Mouse (Mus musculus) ES-Bruce4 (cell line): ENCODE results near the gene St3gal6. TPM values are rescaled to one million over a fixed set of nuclear protein-coding genes. Genes with fewer than 3 reads are reported as not detected.
"Not testable (repeated sequence)": the region's sequence is repeated elsewhere in the genome, so short reads cannot be mapped to it uniquely, and the experiment has no call there.

Experiments used
- H3K27ac ChIP-seq: 2 replicates; pipeline ENCODE4 v1.5.1; 2012; ENCODE audit warnings: low read length, inconsistent platforms; ENCODE audit not compliant: insufficient read depth
- H3K27me3 ChIP-seq: 2 replicates; pipeline ENCODE4 v1.6.1; 2012; ENCODE audit warnings: mild to moderate bottlenecking, low read length, inconsistent platforms; ENCODE audit not compliant: control insufficient read depth, poor library complexity, insufficient read depth, severe bottlenecking
- H3K36me3 ChIP-seq: 2 replicates; pipeline ENCODE4 v1.6.1; 2012; ENCODE audit warnings: inconsistent platforms, mild to moderate bottlenecking, low read length, moderate library complexity; ENCODE audit not compliant: control insufficient read depth, poor library complexity, insufficient read depth, severe bottlenecking
- H3K4me1 ChIP-seq: one replicate; pipeline ENCODE4 v1.8.1; 2011; ENCODE audit warnings: low read length; ENCODE audit not compliant: control insufficient read depth, insufficient read depth
- H3K4me3 ChIP-seq: 2 replicates; pipeline ENCODE4 v1.5.1; 2011; ENCODE audit warnings: low read depth, mild to moderate bottlenecking, low read length
- H3K9ac ChIP-seq: 2 replicates; pipeline ENCODE4 v1.6.1; 2012; ENCODE audit warnings: low read depth, mild to moderate bottlenecking, inconsistent platforms; ENCODE audit not compliant: poor library complexity, severe bottlenecking
- H3K9me3 ChIP-seq: replicated peaks from 2 replicates; pipeline ENCODE4 v1.6.1; 2012; ENCODE audit warnings: mild to moderate bottlenecking, low read length, inconsistent platforms; ENCODE audit not compliant: control insufficient read depth, poor library complexity, insufficient read depth, severe bottlenecking
- CTCF ChIP-seq: IDR thresholded peaks from one replicate; pipeline ENCODE4 v1.8.1; 2011; ENCODE audit warnings: low read depth, low read length
- EP300 ChIP-seq: IDR thresholded peaks from 2 replicates; pipeline ENCODE4 v1.6.1; 2011; ENCODE audit warnings: low read depth, low read length; ENCODE audit not compliant: insufficient read depth
- POLR2A ChIP-seq: IDR thresholded peaks from one replicate; pipeline ENCODE4 v1.8.1; 2011; ENCODE audit warnings: low read length; ENCODE audit not compliant: insufficient read depth
- polyA plus RNA-seq: library from polyadenylated mRNA; stranded (reverse); fragments of >200 nt; gene quantifications from 2 replicates; pipeline ENCODE4 v1.2.4, GENCODE M21; 2011; ENCODE audit warnings: low read depth; ENCODE audit not compliant: missing spikeins, insufficient read depth, insufficient read length

St3gal6 gene
- polyA plus RNA-seq, 1 experiment: 5.2 TPM

DNA sequence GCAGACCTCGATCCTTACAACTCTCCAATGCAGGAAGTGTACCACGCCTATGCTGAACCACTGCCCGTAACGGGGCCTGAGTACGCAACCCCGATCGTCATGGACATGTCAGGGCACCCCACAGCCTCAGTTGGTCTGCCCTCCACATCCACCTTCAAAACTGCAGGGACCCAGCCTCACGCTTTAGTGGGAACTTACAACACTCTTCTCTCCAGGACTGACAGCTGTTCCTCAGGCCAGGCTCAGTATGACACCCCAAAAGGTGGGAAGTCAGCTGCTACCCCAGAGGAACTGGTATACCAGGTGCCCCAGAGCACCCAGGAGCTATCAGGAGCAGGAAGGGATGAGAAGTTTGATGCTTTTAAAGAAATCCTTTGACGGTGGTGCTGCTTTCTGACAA is 58.6 kb downstream of the St3gal6 start:
- no peaks in the 10 kb centered on the region for H3K9me3 ChIP-seq
- TF ChIP-seq CTCF: no peak
- no peak for TF ChIP-seq POLR2A
- TF ChIP-seq EP300: no peak
- no peak overlapping the region for H3K4me3 ChIP-seq
- H3K9ac ChIP-seq: no peak overlapping the region
- no peaks in the 10 kb centered on the region for H3K27me3 ChIP-seq
- no peaks in the 10 kb centered on the region; the same call in 1 of the 2 replicates for H3K36me3 ChIP-seq
- no peak overlapping the region for H3K27ac ChIP-seq
- H3K4me1 ChIP-seq: no peaks in the 10 kb centered on the region

DNA sequence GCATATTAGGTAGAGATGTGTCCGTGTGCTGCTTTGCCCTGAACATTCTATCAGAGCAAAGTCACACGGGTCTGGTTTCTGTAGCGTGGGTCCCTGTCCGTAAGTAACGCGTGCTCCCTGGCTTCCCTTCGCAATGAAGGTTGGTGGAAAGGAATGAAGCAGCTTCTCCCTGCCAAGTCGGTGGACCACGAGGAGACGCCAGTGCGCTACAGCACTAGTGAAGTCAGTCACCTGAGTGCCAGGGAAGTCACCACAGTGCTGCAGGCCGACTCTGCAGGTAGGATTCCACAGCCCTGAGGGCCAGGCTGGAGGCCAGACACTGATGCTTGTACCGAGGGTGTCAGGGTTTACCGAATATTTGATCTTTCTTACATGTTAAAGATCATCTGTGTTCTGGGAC is 60.0 kb downstream of the St3gal6 start:
- no peaks in the 10 kb centered on the region for H3K9me3 ChIP-seq
- H3K27ac ChIP-seq: no peak overlapping the region
- no peaks in the 10 kb centered on the region; the same call in 1 of the 2 replicates for H3K36me3 ChIP-seq
- H3K4me3 ChIP-seq: no peak overlapping the region
- H3K9ac ChIP-seq: no peak overlapping the region
- no peaks in the 10 kb centered on the region for H3K27me3 ChIP-seq
- TF ChIP-seq CTCF: no peak
- TF ChIP-seq EP300: no peak
- TF ChIP-seq POLR2A: no peak
- H3K4me1 ChIP-seq: no peaks in the 10 kb centered on the region

DNA sequence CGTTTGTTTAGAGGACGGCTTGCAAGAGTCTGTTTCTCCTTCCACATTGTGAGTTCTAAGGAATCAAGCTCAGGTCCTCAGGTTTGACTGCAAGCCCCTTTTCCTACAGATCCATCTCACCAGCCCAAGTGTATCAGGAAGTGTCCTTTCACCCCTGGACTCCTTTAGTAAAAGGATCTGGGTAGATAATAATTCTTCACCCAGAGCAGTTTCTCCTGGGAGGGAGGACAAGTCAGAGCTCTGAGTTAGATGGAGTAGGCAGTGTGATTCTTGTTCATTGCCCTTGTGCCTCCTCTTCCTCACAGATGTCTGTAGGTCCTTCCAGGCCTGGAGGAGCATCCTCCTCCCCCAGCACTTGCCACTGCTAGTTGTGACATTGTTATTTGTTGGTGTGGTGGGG is 61.5 kb downstream of the St3gal6 start:
- Histone ChIP-seq H3K4me3 (no peak overlapping the region), H3K4me1 (no peaks in the 10 kb centered on the region), H3K9me3 (no peaks in the 10 kb centered on the region), H3K36me3 (no peaks in the 10 kb centered on the region; the same call in 1 of the 2 replicates), H3K27me3 (no peaks in the 10 kb centered on the region), H3K9ac (no peak overlapping the region), H3K27ac (no peak overlapping the region)
- TF ChIP-seq EP300: no peak
- no peak for TF ChIP-seq CTCF
- no peak for TF ChIP-seq POLR2A

DNA sequence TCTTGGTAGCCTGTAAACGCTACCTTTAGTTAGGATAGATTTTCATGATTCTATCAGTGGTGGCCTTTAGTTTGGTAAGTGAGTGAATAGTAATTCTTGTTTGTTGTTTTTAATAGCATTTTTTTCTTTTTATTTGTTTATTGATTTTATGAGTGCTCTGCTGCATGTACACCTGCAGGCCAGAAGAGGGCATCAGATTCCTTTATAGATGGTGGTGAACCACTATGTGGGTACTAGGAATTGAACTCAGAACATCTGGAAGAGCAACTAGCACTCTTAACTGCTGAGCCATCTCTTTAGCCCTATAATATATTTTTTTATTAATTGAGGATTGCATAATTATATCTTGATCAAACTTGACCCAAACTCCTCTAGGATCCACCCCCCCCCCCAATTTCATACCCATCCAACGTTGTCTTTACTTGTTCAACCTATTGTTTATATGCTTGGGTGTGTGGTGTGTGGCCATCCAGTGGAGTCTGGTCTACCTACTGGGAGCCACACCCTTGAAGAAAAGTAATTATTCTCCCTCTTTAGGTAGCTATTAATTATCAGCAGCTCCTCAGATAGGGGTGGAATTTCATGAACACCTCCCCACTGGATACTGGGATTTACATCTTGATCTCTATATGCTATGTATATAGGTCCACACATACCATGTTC is 62.1 kb downstream of the St3gal6 start:
- Histone ChIP-seq H3K4me3 (no peak overlapping the region), H3K27me3 (no peaks in the 10 kb centered on the region), H3K27ac (no peak overlapping the region), H3K36me3 (no peaks in the 10 kb centered on the region; the same call in 1 of the 2 replicates), H3K4me1 (no peaks in the 10 kb centered on the region), H3K9ac (no peak overlapping the region), H3K9me3 (no peaks in the 10 kb centered on the region)
- TF ChIP-seq EP300 (no peak), POLR2A (no peak), CTCF (no peak)

DNA sequence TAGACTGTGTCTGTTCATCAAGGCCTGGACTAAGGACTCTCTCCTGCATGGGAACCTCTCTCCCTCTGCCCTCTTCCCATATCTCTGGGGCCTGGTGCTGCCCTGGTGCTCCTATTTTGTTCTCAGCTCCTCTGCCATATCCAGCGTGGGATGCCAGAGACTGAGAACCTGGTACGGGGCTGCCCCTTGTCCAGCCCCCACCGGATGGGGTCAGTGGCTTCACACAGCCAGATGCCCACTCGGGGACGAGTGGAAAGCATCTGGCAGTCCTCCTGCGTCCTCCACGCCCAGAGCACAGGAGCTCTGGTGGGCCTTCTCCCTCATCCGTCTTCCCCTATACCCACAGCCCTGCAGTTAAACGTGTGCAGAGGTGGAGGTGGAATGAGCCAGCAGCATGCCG is 63.7 kb downstream of the St3gal6 start:
- Histone ChIP-seq H3K36me3 (peaks cover 4% of the 10 kb centered on the region; the same call in 1 of the 2 replicates), H3K27ac (no peak overlapping the region), H3K9me3 (no peaks in the 10 kb centered on the region), H3K9ac (no peak overlapping the region), H3K4me1 (no peaks in the 10 kb centered on the region), H3K4me3 (no peak overlapping the region), H3K27me3 (no peaks in the 10 kb centered on the region)
- TF ChIP-seq EP300: no peak
- no peak for TF ChIP-seq CTCF
- no peak for TF ChIP-seq POLR2A

DNA sequence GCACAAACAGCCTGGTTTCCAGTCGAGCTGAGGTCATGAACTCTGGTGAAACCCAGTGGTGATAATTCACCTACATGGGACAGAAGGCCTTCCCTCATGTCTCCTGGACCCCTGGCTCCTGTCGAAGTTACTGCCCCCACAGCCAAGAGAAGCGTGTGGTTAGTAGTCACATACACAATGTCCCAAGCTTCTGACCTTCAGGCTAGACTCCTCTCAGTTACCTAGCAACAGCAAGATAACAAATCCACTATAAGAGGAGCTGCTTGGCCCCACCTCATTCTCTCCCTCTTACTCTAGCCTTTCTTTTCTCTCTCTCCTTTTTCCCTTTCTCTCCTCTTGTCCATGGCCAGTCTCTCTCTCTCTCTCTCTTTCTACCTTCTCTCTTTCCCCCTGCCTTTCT is 64.1 kb downstream of the St3gal6 start:
- H3K27me3 ChIP-seq, H3K27ac ChIP-seq, H3K36me3 ChIP-seq, H3K4me3 ChIP-seq, H3K9me3 ChIP-seq, H3K9ac ChIP-seq, H3K4me1 ChIP-seq: not testable (repeated sequence)
